Mouse (Mus musculus) ES-E14 (cell line): ENCODE data around the gene Muc1. TPM values are rescaled to one million over a fixed set of nuclear protein-coding genes. Genes with fewer than 3 reads are reported as not detected.

Experiments
- DNase-seq: peaks from one replicate; pipeline ENCODE4 v3.0.0-alpha.2; 2013; ENCODE audit warnings: low read depth, low spot score
- H3K27ac ChIP-seq: 2 replicates; pipeline ENCODE4 v1.5.1; 2012; ENCODE audit warnings: low read depth, mild to moderate bottlenecking, low read length, moderate library complexity, mixed read lengths; ENCODE audit not compliant: poor library complexity, insufficient read depth, severe bottlenecking
- H3K36me3 ChIP-seq: 2 replicates; pipeline ENCODE4 v1.6.1; 2012; ENCODE audit warnings: mild to moderate bottlenecking, low read length, moderate library complexity, mixed read lengths; ENCODE audit not compliant: control insufficient read depth, poor library complexity, insufficient read depth, severe bottlenecking
- H3K4me1 ChIP-seq, 2 experiments: fragments of 150-350 bp in 1 of 2; sonication (generic) in 1 of 2; 2 replicates each; pipeline ENCODE4 v1.6.1; 2012; ENCODE audit warnings: low read length in 2 of 2, mild to moderate bottlenecking in 1 of 2, mixed read lengths in 1 of 2; ENCODE audit not compliant: control insufficient read depth in 2 of 2, insufficient read depth in 2 of 2, poor library complexity in 1 of 2
- H3K4me3 ChIP-seq, 2 experiments: fragments of 150-350 bp in 1 of 2; sonication (generic) in 1 of 2; 2 replicates each; pipeline ENCODE4 v1.5.1; 2012; ENCODE audit warnings: low read length in 2 of 2, low read depth in 1 of 2, mild to moderate bottlenecking in 1 of 2, mixed read lengths in 1 of 2; ENCODE audit not compliant: insufficient read depth in 1 of 2, poor library complexity in 1 of 2, severe bottlenecking in 1 of 2
- H3K9ac ChIP-seq: 2 replicates; pipeline ENCODE4 v1.6.1; 2012; ENCODE audit warnings: low read depth, mild to moderate bottlenecking, low read length, mixed read lengths; ENCODE audit not compliant: poor library complexity, insufficient read depth, severe bottlenecking
- H3K9me3 ChIP-seq: fragments of 150-350 bp; sonication (generic); 2 replicates; pipeline ENCODE4 v1.6.1; 2012; ENCODE audit warnings: low read depth, mild to moderate bottlenecking, low read length; ENCODE audit not compliant: control insufficient read depth, insufficient read depth
- CHD2 ChIP-seq: IDR thresholded peaks from 2 replicates; pipeline ENCODE4 v1.6.1; 2014; ENCODE audit warnings: mild to moderate bottlenecking, low read depth, low read length, inconsistent platforms
- HCFC1 ChIP-seq: IDR thresholded peaks from 2 replicates; pipeline ENCODE4 v1.6.1; 2012; ENCODE audit warnings: low read length, inconsistent platforms, borderline replicate concordance; ENCODE audit not compliant: insufficient read depth
- MAFK ChIP-seq: IDR thresholded peaks from 2 replicates; pipeline ENCODE4 v1.6.1; 2014; ENCODE audit warnings: mild to moderate bottlenecking, low read depth, low read length, inconsistent platforms; ENCODE audit not compliant: insufficient read depth
- ZC3H11A ChIP-seq: IDR thresholded peaks from 2 replicates; pipeline ENCODE4 v1.6.1; 2012; ENCODE audit warnings: low read depth, mild to moderate bottlenecking, inconsistent platforms, low read length, borderline replicate concordance
- ZNF384 ChIP-seq: IDR thresholded peaks from 2 replicates; pipeline ENCODE4 v1.6.1; 2012; ENCODE audit warnings: low read depth, low read length, inconsistent platforms
- in situ Hi-C, 2 experiments: fragments of 600-800 bp; cut with MboI; formaldehyde crosslinking; loops; one replicate each; pipeline ENCODE4 v1.15.1; 2025; ENCODE audit warnings: low sequenced_read_pairs in 2 of 2, inconsistent platforms in 1 of 2; ENCODE audit not compliant: unreplicated experiment in 2 of 2
- total RNA-seq: library from RNA; depleted of rRNA; stranded (reverse); fragments of 300-350 nt; gene quantifications from 2 replicates; pipeline ENCODE4 v1.2.3, GENCODE M21; 2012

Muc1 gene
- total RNA-seq, 1 experiment = 3.0 TPM

- DNase-seq = no peak
- Histone ChIP-seq H3K27ac (no peak overlapping the region), H3K9me3 (no peaks in the 10 kb centered on the region), H3K4me3 (peak overlapping the region; percentile 62 to 63), H3K9ac (peak overlapping the region; percentile 17; the same call in 1 of the 2 replicates), H3K36me3 (peaks cover 10% of the 10 kb centered on the region; the same call in 1 of the 2 replicates), H3K4me1 (peaks cover 3 to 17% of the 10 kb centered on the region in 2 experiments; a peak in 3 of 4 replicates)
- in situ Hi-C loops = no loop called here
- TF ChIP-seq MAFK (no peak), ZNF384 (no peak), ZC3H11A (no peak), HCFC1 (no peak), CHD2 (no peak)
Measured at GRCm38 (mm10) chr3:89244158-89244981, 15.5 kb downstream of the Muc1 start.

- Histone ChIP-seq H3K4me3 (peak overlapping the region; percentile 63 to 65), H3K27ac (no peak overlapping the region), H3K36me3 (peaks cover 15% of the 10 kb centered on the region; the same call in 1 of the 2 replicates), H3K4me1 (peaks cover 3 to 17% of the 10 kb centered on the region in 2 experiments; a peak in 3 of 4 replicates), H3K9me3 (no peaks in the 10 kb centered on the region), H3K9ac (peak overlapping the region; percentile 49; the same call in 1 of the 2 replicates)
- in situ Hi-C loops = no loop called here
- TF ChIP-seq ZC3H11A = no peak
- TF ChIP-seq ZNF384 = no peak
- TF ChIP-seq MAFK = no peak
- DNase-seq = no peak
Measured at GRCm38 (mm10) chr3:89244982-89245687, 16.3 kb downstream of the Muc1 start.

- TF ChIP-seq ZNF384 (no peak), MAFK (no peak), HCFC1 (no peak), ZC3H11A (no peak), CHD2 (no peak)
- Histone ChIP-seq H3K36me3 (peaks cover 15% of the 10 kb centered on the region; the same call in 1 of the 2 replicates), H3K4me3 (peak within 1 kb of the TSS; percentile 74 to 100), H3K4me1 (peaks cover 5 to 20% of the 10 kb centered on the region in 2 experiments; a peak in 3 of 4 replicates), H3K9me3 (no peaks in the 10 kb centered on the region), H3K27ac (0 out of 2 replicates have a peak within 1 kb of the TSS, but pooled peaks have one; percentile 4), H3K9ac (peak within 1 kb of the TSS; percentile 81)
- in situ Hi-C loops = no loop called here
- no peak for DNase-seq
Measured at GRCm38 (mm10) chr3:89245688-89246171, 16.9 kb downstream of the Muc1 start, which contains the start of gene Krtcap2. TSS of gene Krtcap2 (plus strand) at chr3:89245966.

- peaks cover 5 to 26% of the 10 kb centered on the region in 2 experiments; a peak in 3 of 4 replicates for H3K4me1 ChIP-seq
- in situ Hi-C loops = no loop called here
- peaks cover 15% of the 10 kb centered on the region; the same call in 1 of the 2 replicates for H3K36me3 ChIP-seq
- H3K9ac ChIP-seq = peak within 1 kb of the TSS; percentile 81
- 0 out of 2 replicates have a peak within 1 kb of the TSS, but pooled peaks have one; percentile 4 for H3K27ac ChIP-seq
- peak within 1 kb of the TSS; percentile 74 to 100 for H3K4me3 ChIP-seq
- TF ChIP-seq ZC3H11A (0 out of 2 replicates have a peak, but pooled peaks have one; percentile 21), CHD2 (no peak), HCFC1 (peak; percentile 13; the same call in 1 of the 2 replicates), ZNF384 (no peak), MAFK (no peak)
- no peaks in the 10 kb centered on the region for H3K9me3 ChIP-seq
- peak; percentile 88 for DNase-seq
Measured at GRCm38 (mm10) chr3:89246261-89247100, 17.6 kb downstream of the Muc1 start, which contains the start of gene Trim46. TSS of gene Trim46 (minus strand) at chr3:89246309.
